Comparison of ENCODE assay signal across 9 mouse cellular contexts in genomic region chr3:105078231-105078826, GRCm38 (mm10). TPM values are rescaled to one million over a fixed set of nuclear protein-coding genes. Genes with fewer than 3 reads are reported as not detected.
DNase-seq lines count a peak whose midpoint lies in the region; ATAC-seq lines count a peak whose summit lies in the region.
"Had no signal": no experiment of that assay in that cellular context is flagged by ENCODE, and none has a peak within 500 bp of the region (broad histone marks: within the 10 kb centered on the region; RNA-seq: fewer than 3 reads in every experiment).

No protein-coding gene starts in this region.

- H3K27me3 ChIP-seq in hindbrain, embryonic 13.5 days: no peaks in the 10 kb centered on the region

- ATAC-seq in hindbrain, embryonic 13.5 days (ENCODE audit: low FRiP score): peak; percentile 94
- ATAC-seq in activated CD4-positive, CD25-positive, alpha-beta regulatory T cell, adult 4 months: no peak

- no peak overlapping the region for H3K4me2 ChIP-seq in hindbrain, embryonic 13.5 days

- peak; percentile 34 for DNase-seq in WW6 (ENCODE audit: low read depth, low spot score)
- DNase-seq in cerebellum, postnatal 14 days: peak; percentile 87 to 90
- DNase-seq in frontal cortex, postnatal 14 days (ENCODE audit: low spot score in 2 of 2): peak; percentile 62 to 77
- DNase-seq in layer of hippocampus, postnatal 25 days (ENCODE audit: extremely low spot score in 1 of 2, low spot score in 1 of 2): peak; percentile 72 to 85
- DNase-seq in lung, postnatal 25 days (ENCODE audit: low spot score): peak; percentile 66
- peak; percentile 81 to 89 for DNase-seq in right cerebral cortex, adult 2 months (ENCODE audit: low spot score in 2 of 2)

- H3K9me3 ChIP-seq in hindbrain, embryonic 13.5 days: no peaks in the 10 kb centered on the region

- 23% methylated on average over 7 of the region's 7 CpGs for WGBS in hindbrain, embryonic 13.5 days

- no peaks in the 10 kb centered on the region for H3K36me3 ChIP-seq in hindbrain, embryonic 13.5 days

- 0 out of 2 replicates have a peak, but pooled peaks cover 3% of the 10 kb centered on the region for H3K4me1 ChIP-seq in hindbrain, embryonic 13.5 days (replicated peaks)

- H3K4me3 ChIP-seq in hindbrain, embryonic 13.5 days: no peak overlapping the region
- H3K4me3 ChIP-seq: erythroblast, embryonic 14.5 days had no signal

- H3K27ac ChIP-seq in hindbrain, embryonic 13.5 days: no peak overlapping the region

- H3K9ac ChIP-seq in hindbrain, embryonic 13.5 days: no peak overlapping the region

RNA-seq across cellular contexts. Expression of gene 4930564D02Rik, which starts 11.7 kb away (rescaled TPM):
- not detected in 2 replicates for polyA plus RNA-seq in hindbrain, embryonic 13.5 days (2015; fragmentation: Nextera tagmentation; extraction: Ambion mirVana)
- total RNA-seq in layer of hippocampus, postnatal 25 days (2021): not detected
- polyA plus RNA-seq in activated CD4-positive, CD25-positive, alpha-beta regulatory T cell, adult 4 months (2017; shearing (Covaris generic)): not detected
- polyA plus RNA-seq: erythroblast, embryonic 14.5 days had no signal

RNA-seq across cellular contexts. Expression of gene Cttnbp2nl, which starts 25.4 kb away (rescaled TPM):
- polyA plus RNA-seq in hindbrain, embryonic 13.5 days (2015; fragmentation: Nextera tagmentation; extraction: Ambion mirVana): 62.9 and 66.5 TPM in 2 replicates
- 10 to 100 TPM; 26.4 to 26.6 TPM for total RNA-seq in layer of hippocampus, postnatal 25 days (2021)
- polyA plus RNA-seq in activated CD4-positive, CD25-positive, alpha-beta regulatory T cell, adult 4 months (2017; shearing (Covaris generic)): not detected

Comparison
In these comparisons a context has a peak if more than half of its experiments do, and no peak if none do; other contexts are left out.
1. DNase-seq: peak in every context shown above with its lines; median percentile 88 in cerebellum, postnatal 14 days; 85 in right cerebral cortex, adult 2 months; 78 in layer of hippocampus, postnatal 25 days; 70 in frontal cortex, postnatal 14 days; 66 in lung, postnatal 25 days; 34 in WW6.
2. RNA of gene Cttnbp2nl, which starts 25.4 kb away (polyA plus RNA-seq): 62.9 to 66.5 TPM in hindbrain, embryonic 13.5 days; not detected in activated CD4-positive, CD25-positive, alpha-beta regulatory T cell, adult 4 months; every median in the first group is over 10 times any median in the second.